14 mouse cellular contexts compared by ENCODE assay signal in genomic region chr2:38697128-38698120, GRCm38 (mm10). TPM values are rescaled to one million over a fixed set of nuclear protein-coding genes. Genes with fewer than 3 reads are reported as not detected.
DNase-seq lines count a peak whose midpoint lies in the region; ATAC-seq and TF ChIP-seq lines count a peak whose summit lies in the region.
"Had no signal": no experiment of that assay in that cellular context is flagged by ENCODE, and none has a peak within 500 bp of the region (broad histone marks: within the 10 kb centered on the region; RNA-seq: fewer than 3 reads in every experiment).

No protein-coding gene starts in this region.

- no peak for TF ChIP-seq CTCF in heart, adult 2 months (IDR thresholded peaks at IDR 0.05)

- H3K4me2 ChIP-seq in embryonic facial prominence, embryonic 11.5 days (ENCODE audit: low read depth, low read length): no peak overlapping the region
- peak overlapping the region; percentile 24 for H3K4me2 ChIP-seq in hindbrain, embryonic 11.5 days (replicated peaks; ENCODE audit: low read depth, low read length)
- peak overlapping the region; percentile 33; the same call in 1 of the 2 replicates for H3K4me2 ChIP-seq in midbrain, embryonic 14.5 days (ENCODE audit: low read length)
- H3K4me2 ChIP-seq: heart, embryonic 11.5 days had no signal

- H3K27me3 ChIP-seq in embryonic facial prominence, embryonic 11.5 days (ENCODE audit: control insufficient read depth, insufficient read depth, low read length): peaks cover 6% of the 10 kb centered on the region
- H3K27me3 ChIP-seq in hindbrain, embryonic 11.5 days (ENCODE audit: control insufficient read depth, insufficient read depth, low read length): peaks cover 4% of the 10 kb centered on the region; the same call in 1 of the 2 replicates
- H3K27me3 ChIP-seq in midbrain, embryonic 14.5 days (ENCODE audit: control insufficient read depth, insufficient read depth, low read length): peaks cover 24% of the 10 kb centered on the region
- no peaks in the 10 kb centered on the region for H3K27me3 ChIP-seq in heart, adult 2 months (ENCODE audit: control insufficient read depth, insufficient read depth, low read length)

- H3K9ac ChIP-seq in embryonic facial prominence, embryonic 11.5 days (replicated peaks; ENCODE audit: low read length): no peak overlapping the region
- H3K9ac ChIP-seq in hindbrain, embryonic 11.5 days (ENCODE audit: low read depth, low read length): no peak overlapping the region
- H3K9ac ChIP-seq in midbrain, embryonic 14.5 days (replicated peaks; ENCODE audit: low read length): peak overlapping the region; percentile 36
- no peak overlapping the region for H3K9ac ChIP-seq in heart, adult 2 months (ENCODE audit: low read depth, low read length)
- H3K9ac ChIP-seq: liver, embryonic 14.5 days had no signal

- H3K4me3 ChIP-seq in embryonic facial prominence, embryonic 11.5 days (ENCODE audit: low read depth, low read length): no peak overlapping the region
- no peak overlapping the region for H3K4me3 ChIP-seq in hindbrain, embryonic 11.5 days (ENCODE audit: low read depth, low read length)
- no peak overlapping the region for H3K4me3 ChIP-seq in midbrain, embryonic 14.5 days (replicated peaks; ENCODE audit: low read depth, low read length)
- H3K4me3 ChIP-seq in heart, adult 2 months: no peak overlapping the region
- H3K4me3 ChIP-seq: limb, embryonic 10.5 days had no signal

- DNase-seq in embryonic facial prominence, embryonic 11.5 days (ENCODE audit: low spot score): peak; percentile 39
- DNase-seq in hindbrain, embryonic 11.5 days (ENCODE audit: low spot score): peak; percentile 67
- peak; percentile 75 for DNase-seq in midbrain, embryonic 14.5 days
- no peak for DNase-seq in T-cell, adult 2 months (ENCODE audit: low spot score)
- DNase-seq in kidney, adult 18-20 months: no peak
- no peak for DNase-seq in heart, adult 2 months
- DNase-seq in thymus, postnatal 4 days: no peak
- DNase-seq: adrenal gland, adult 8-10 months; gastrocnemius, postnatal 10 days; heart, postnatal 4 days; kidney, adult 9 months had no signal

- no peak for TF ChIP-seq EP300 in heart, adult 2 months (IDR thresholded peaks at IDR 0.05; ENCODE audit: insufficient read depth, low read depth, low read length)

- no peak for TF ChIP-seq POLR2A in heart, adult 2 months (IDR thresholded peaks at IDR 0.05; ENCODE audit: insufficient read depth, low read depth, low read length)

- intact Hi-C loops in heart, adult 2 months (cut with DNase I): no loop called here

- no peaks in the 10 kb centered on the region for H3K4me1 ChIP-seq in embryonic facial prominence, embryonic 11.5 days (ENCODE audit: control insufficient read depth, insufficient read depth, low read length)
- H3K4me1 ChIP-seq in hindbrain, embryonic 11.5 days (replicated peaks; ENCODE audit: control insufficient read depth, insufficient read depth, low read length): peaks cover 12% of the 10 kb centered on the region; the same call in 1 of the 2 replicates
- H3K4me1 ChIP-seq in midbrain, embryonic 14.5 days (ENCODE audit: control insufficient read depth, insufficient read depth, low read length): peaks cover 24% of the 10 kb centered on the region
- H3K4me1 ChIP-seq in heart, adult 2 months (ENCODE audit: control insufficient read depth, insufficient read depth, low read length): no peaks in the 10 kb centered on the region
- H3K4me1 ChIP-seq: limb, embryonic 10.5 days had no signal

- no peaks in the 10 kb centered on the region for H3K79me2 ChIP-seq in heart, adult 2 months (replicated peaks; ENCODE audit: control insufficient read depth, insufficient read depth, low read length)

- WGBS in embryonic facial prominence, embryonic 11.5 days: 34% methylated on average over 27 of the region's 27 CpGs
- 28% methylated on average over 27 of the region's 27 CpGs for WGBS in hindbrain, embryonic 11.5 days
- WGBS in midbrain, embryonic 14.5 days: 11% methylated on average over 27 of the region's 27 CpGs
- WGBS in heart, adult 2 months: 66% methylated on average over 27 of the region's 27 CpGs

- H3K9me3 ChIP-seq in embryonic facial prominence, embryonic 11.5 days (replicated peaks; ENCODE audit: control insufficient read depth, low read length): no peaks in the 10 kb centered on the region
- no peaks in the 10 kb centered on the region for H3K9me3 ChIP-seq in hindbrain, embryonic 11.5 days (ENCODE audit: control insufficient read depth, low read length)
- no peaks in the 10 kb centered on the region for H3K9me3 ChIP-seq in midbrain, embryonic 14.5 days (ENCODE audit: control insufficient read depth, low read length)
- H3K9me3 ChIP-seq: limb, embryonic 10.5 days had no signal

- no peak overlapping the region for H3K27ac ChIP-seq in embryonic facial prominence, embryonic 11.5 days (replicated peaks; ENCODE audit: low read depth, low read length)
- H3K27ac ChIP-seq in hindbrain, embryonic 11.5 days (ENCODE audit: low read depth, low read length): peak overlapping the region; percentile 27
- H3K27ac ChIP-seq in midbrain, embryonic 14.5 days (replicated peaks; ENCODE audit: low read depth, low read length): 0 out of 2 replicates have a peak overlapping the region, but pooled peaks have one; percentile 26
- no peak overlapping the region for H3K27ac ChIP-seq in heart, adult 2 months
- H3K27ac ChIP-seq: limb, embryonic 10.5 days; liver, embryonic 14.5 days had no signal

- ATAC-seq in embryonic facial prominence, embryonic 11.5 days (replicated peaks; ENCODE audit: insufficient number of reproducible peaks, low FRiP score, low TSS enrichment, low read depth): no peak
- peak; percentile 71 for ATAC-seq in hindbrain, embryonic 11.5 days (ENCODE audit: low FRiP score)
- ATAC-seq in midbrain, embryonic 14.5 days (ENCODE audit: low FRiP score, low TSS enrichment): peak; percentile 38; the same call in 1 of the 2 replicates

- H3K36me3 ChIP-seq in embryonic facial prominence, embryonic 11.5 days (replicated peaks; ENCODE audit: control insufficient read depth, insufficient read depth, low read depth, low read length): no peaks in the 10 kb centered on the region
- no peaks in the 10 kb centered on the region for H3K36me3 ChIP-seq in hindbrain, embryonic 11.5 days (ENCODE audit: control insufficient read depth, insufficient read depth, low read length)
- no peaks in the 10 kb centered on the region for H3K36me3 ChIP-seq in midbrain, embryonic 14.5 days (ENCODE audit: control insufficient read depth, insufficient read depth, low read length)
- no peaks in the 10 kb centered on the region for H3K36me3 ChIP-seq in heart, adult 2 months (ENCODE audit: control insufficient read depth, insufficient read depth, low read length)
- H3K36me3 ChIP-seq: limb, embryonic 10.5 days had no signal

RNA-seq across cellular contexts. Expression of gene Nr5a1, which starts 16.9 kb away (rescaled TPM):
- polyA plus RNA-seq in embryonic facial prominence, embryonic 11.5 days (2014; fragmentation: Nextera tagmentation; extraction: Ambion mirVana): 0.70 and 0.93 TPM in 2 replicates
- polyA plus RNA-seq in hindbrain, embryonic 11.5 days (2014; fragmentation: Nextera tagmentation; extraction: Ambion mirVana): 0.19 and 0.20 TPM in 2 replicates
- polyA plus RNA-seq in midbrain, embryonic 14.5 days (2014; fragmentation: Nextera tagmentation; extraction: Ambion mirVana): 0.07 TPM in 1 of 2 replicates, not detected in the other
- total RNA-seq in heart, adult 2 months (2021): not detected
- polyA plus RNA-seq in heart, adult 2 months (2012; rRNA removed): 0.06 and 0.16 TPM in 2 replicates
- total RNA-seq: gastrocnemius, postnatal 10 days had no signal
- polyA plus RNA-seq: heart, embryonic 11.5 days; limb, embryonic 10.5 days; liver, embryonic 14.5 days had no signal

RNA-seq across cellular contexts. Expression of gene Psmb7, which starts 53.5 kb away (rescaled TPM):
- 363 and 368 TPM in 2 replicates for polyA plus RNA-seq in embryonic facial prominence, embryonic 11.5 days (2014; fragmentation: Nextera tagmentation; extraction: Ambion mirVana)
- polyA plus RNA-seq in hindbrain, embryonic 11.5 days (2014; fragmentation: Nextera tagmentation; extraction: Ambion mirVana): 355 and 367 TPM in 2 replicates
- 282 and 322 TPM in 2 replicates for polyA plus RNA-seq in midbrain, embryonic 14.5 days (2014; fragmentation: Nextera tagmentation; extraction: Ambion mirVana)
- total RNA-seq in heart, adult 2 months (2021): 100 to 1,000 TPM; 220 to 247 TPM
- 129 and 237 TPM in 2 replicates for polyA plus RNA-seq in heart, adult 2 months (2012; rRNA removed)

Comparison
In these comparisons a context has a peak if more than half of its experiments do, and no peak if none do; other contexts are left out.
1. DNase-seq: peak in embryonic facial prominence, embryonic 11.5 days (single experiment), hindbrain, embryonic 11.5 days (single experiment) and midbrain, embryonic 14.5 days (single experiment); none in T-cell, adult 2 months (single experiment), kidney, adult 18-20 months (single experiment), heart, adult 2 months (0 of 2) and thymus, postnatal 4 days (single experiment).
2. H3K27ac ChIP-seq: peak in hindbrain, embryonic 11.5 days (single experiment) and midbrain, embryonic 14.5 days (single experiment); none in embryonic facial prominence, embryonic 11.5 days (single experiment) and heart, adult 2 months (single experiment).